Mouse (Mus musculus) lung, adult 18-20 months (tissue): ENCODE data around the gene Klkb1.

Experiments
- DNase-seq, 2 experiments: peaks; one replicate each; pipeline ENCODE4 v3.0.0; 2022; ENCODE audit warnings: mixed read lengths in 2 of 2

The Klkb1 gene

GRCm38 (mm10) chr8:45267611-45268391, 26.9 kb downstream of the Klkb1 start:
- peak; percentile 6 to 24 for DNase-seq

GRCm38 (mm10) chr8:45266993-45267392, 27.7 kb downstream of the Klkb1 start:
- DNase-seq: peak; percentile 47 to 72

DNA sequence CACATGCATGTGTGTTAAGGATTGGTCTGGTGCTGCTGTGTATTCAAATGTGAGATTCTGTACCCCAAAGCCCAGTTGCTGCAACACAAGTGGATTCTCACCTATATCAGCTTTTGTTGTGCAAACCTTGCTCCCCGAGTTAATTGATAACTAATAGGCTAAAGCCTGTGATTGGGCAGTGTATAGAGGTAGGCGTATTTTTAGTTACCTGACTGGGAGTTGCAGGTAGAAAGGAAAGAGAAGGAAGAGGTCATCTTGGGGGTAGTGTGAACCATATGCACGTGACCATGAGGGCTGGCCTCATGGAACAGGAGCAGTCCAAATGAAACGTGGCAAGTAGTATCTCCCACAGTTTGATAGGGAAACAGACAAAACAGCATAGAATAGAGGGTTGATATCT, 29.7 kb downstream of the Klkb1 start:
- no peak for DNase-seq

DNA sequence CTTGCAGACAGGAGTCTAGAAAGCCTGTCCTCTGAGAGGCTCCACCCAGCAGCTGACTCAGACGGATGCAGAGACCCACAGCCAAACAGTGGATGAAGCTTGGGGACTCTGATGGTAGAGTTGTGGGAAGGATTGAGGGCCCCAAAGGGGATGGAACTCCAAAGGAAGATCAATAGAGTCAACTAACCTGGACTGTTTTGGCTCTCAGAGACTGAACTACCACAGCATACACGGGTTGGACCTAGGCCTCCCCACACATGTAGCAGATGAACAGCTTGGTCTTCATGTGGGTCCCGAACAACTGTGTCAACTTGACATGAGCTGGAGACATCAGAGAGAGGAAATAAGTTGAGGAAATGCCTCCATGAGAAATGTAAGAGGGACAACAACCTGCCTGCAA, 31.8 kb downstream of the Klkb1 start:
- no peak for DNase-seq

GRCm38 (mm10) chr8:45261920-45262319, 32.7 kb downstream of the Klkb1 start, which contains the start of gene F11:
Gene F11, minus strand, starts transcription at chr8:45262031.
- DNase-seq: no peak

DNA sequence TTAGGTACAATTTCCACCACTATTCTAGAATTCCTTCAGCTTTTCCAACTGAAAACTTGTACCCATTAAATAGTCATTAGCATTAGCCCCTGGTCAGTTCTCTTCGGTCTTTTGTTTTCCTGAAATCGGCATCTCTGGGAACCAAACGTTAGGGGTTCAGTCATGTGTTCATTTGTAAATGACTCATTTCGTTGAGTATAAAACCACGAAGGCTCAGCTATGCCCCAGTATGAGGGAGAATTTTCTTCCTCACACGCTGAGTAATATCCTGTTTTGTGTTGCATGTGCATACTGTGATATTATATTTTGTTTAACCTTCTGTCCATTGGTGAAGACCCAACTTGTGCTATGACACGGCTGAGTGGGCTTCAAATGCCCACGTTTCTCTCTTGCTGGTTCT, 36.2 kb downstream of the Klkb1 start:
- no peak for DNase-seq

- DNase-seq: no peak
Observed at GRCm38 (mm10) chr8:45255040-45255439, 39.6 kb downstream of the Klkb1 start.

- DNase-seq: no peak
Observed at GRCm38 (mm10) chr8:45254194-45254842, 40.3 kb downstream of the Klkb1 start.

DNA sequence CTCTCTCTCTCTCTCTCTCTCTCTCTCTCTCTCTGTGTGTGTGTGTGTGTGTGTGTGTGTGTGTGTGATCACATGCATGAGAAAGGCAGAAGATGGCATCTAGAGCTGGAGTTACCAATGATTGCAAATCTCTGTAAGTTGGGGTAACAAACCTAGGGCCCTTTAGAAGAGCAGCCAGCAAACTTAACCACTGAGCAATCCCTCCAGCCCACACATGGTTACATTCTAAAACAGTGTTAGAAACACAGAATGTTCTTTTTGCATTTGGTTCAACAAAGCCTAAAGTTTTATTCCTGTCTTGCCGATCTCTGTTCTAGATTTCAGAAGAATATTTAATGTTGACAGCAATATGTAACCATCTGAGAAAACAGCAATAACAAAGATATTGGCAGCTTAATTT, 41.1 kb downstream of the Klkb1 start:
- no peak for DNase-seq

DNA sequence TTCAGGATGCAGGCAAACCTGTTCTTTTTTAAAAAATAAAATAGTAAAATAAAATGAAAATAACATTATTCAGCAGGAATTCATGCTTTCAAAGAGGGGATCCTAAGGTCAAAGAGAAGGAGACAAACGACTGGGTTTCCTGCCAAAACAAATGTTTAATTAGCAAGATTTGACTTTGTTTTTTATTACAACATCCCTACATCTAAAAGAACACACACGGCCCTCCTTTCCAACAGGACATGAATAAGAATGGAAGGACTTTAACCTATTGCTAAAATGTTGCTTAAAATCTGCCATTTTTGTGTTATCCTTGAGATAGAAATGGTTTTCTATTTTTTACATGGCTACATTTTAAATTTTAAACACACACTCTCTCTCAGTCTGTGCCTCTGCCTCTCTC, 41.5 kb downstream of the Klkb1 start:
- DNase-seq: no peak

DNA sequence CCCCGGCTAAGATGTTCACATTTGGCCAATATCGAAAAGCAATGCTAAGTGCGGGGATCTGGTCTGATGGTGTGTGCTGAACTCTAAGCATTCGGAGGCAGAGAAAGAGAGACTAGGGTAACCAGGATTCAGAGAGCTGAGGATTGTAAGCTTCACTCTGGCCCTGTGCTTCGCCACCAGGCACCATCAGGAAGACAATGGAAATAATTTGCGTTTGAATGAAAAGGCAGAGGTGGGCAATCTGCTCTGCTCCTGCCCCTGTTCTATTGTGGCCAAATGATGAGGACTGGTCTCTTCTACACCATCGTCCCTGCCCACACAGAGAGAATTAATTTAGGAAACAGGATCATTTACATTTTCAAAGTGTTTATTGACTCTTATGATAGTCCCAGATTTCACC, 48.4 kb downstream of the Klkb1 start:
- no peak for DNase-seq

DNA sequence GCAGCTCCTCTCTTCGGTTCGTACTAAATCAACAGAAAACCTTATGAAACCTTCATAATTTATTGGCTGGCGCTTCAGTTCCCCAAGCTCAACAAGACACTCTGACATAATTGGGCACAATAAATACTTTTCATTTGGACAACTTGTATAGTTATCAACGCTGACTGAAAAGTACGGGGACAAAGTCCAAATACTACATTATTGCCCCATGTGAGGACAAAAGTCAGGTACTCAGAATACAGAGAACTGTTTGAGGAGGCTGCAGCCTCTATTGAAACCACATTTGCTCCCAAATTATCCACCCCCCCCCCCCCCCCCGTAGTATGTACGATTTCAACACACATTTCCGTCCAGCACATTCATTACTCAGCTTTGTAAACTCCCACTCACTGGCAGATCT, 55.3 kb downstream of the Klkb1 start:
- no peak for DNase-seq

DNA sequence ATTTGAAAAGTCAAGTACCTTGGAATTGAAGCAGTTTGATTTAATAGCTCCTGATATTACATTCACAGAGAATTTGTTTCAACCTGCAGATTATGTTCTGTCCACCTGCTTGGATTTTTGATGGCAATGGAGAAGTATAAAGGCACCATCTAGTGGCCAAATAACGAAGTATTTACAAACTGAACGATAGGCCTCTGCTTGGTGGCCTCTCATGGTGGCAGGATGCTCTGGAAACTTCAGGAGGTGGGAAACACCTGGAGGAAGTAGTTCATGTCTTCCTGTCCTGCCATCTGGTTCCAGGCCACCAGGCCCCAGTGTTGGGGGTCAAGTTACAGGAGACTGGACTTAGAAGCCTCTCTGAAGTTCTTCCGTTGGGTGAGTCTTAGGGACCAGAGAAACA, 56.4 kb downstream of the Klkb1 start:
- DNase-seq: peak in 1 of 2 experiments; percentile 24

DNA sequence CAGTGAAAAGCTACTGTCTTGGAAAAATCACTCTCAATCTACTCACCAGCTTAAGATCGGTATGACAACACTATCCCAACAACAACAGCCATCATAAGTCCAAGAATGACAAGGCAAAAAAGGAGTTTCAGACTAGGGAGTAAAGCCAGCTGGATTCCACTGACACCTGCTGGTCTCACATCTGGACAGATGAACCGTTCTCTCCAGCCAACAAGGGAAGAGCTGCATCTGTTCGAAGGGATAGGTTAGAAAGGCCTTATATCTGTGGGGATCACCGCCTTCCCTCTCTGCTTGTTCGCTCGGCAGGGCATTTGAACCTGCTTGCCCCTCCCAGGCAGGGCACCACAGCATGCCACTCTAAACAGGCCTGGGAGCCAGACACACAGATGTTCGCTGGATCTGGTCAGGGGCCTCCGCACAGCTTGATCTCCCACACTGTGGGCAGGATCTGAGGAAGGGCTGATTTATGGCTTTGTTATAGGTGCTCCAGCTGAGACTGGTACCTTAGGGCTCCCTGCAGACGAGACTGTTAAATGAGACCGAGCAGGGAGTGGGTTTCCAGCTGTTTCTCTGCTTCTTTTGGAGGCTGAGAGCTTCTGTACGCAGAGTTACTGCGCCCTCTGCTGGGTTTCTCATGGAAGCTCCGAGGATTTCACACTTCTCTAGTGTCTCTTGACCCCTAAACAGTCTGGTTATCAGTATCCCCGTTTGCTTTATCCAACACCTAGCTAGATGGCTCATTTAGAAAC, 58.3 kb downstream of the Klkb1 start:
- DNase-seq: peak; percentile 22 to 27

- DNase-seq: no peak
Observed at GRCm38 (mm10) chr8:45235228-45235627, 59.4 kb downstream of the Klkb1 start.

- DNase-seq: no peak
Observed at GRCm38 (mm10) chr8:45233256-45233655, 61.4 kb downstream of the Klkb1 start.
